Mouse (Mus musculus): ENCODE data around the gene Hoxb8. TPM values are rescaled to one million over a fixed set of nuclear protein-coding genes. Genes with fewer than 3 reads are reported as not detected.

The Hoxb8 gene
- polyA plus RNA-seq, 1 experiment from 2014 or later = 1.1 TPM

- Histone ChIP-seq H3K9me3 (no peaks in the 10 kb centered on the region), H3K4me2 (replicated peaks) (peak overlapping the region; percentile 81), H3K27ac (peak overlapping the region; percentile 89), H3K27me3 (replicated peaks) (0 out of 2 replicates have a peak, but pooled peaks cover 4% of the 10 kb centered on the region), H3K4me3 (replicated peaks) (peak overlapping the region; percentile 29), H3K4me1 (replicated peaks) (peaks cover 28% of the 10 kb centered on the region), H3K36me3 (no peaks in the 10 kb centered on the region), H3K9ac (peak overlapping the region; percentile 39)
- WGBS = 32% methylated on average over 12 of the region's 12 CpGs
- no peak for ATAC-seq
Observed at GRCm38 (mm10) chr11:96326705-96327104, 45.0 kb downstream of the Hoxb8 start.

- Histone ChIP-seq H3K9me3 (no peaks in the 10 kb centered on the region), H3K4me3 (replicated peaks) (0 out of 2 replicates have a peak overlapping the region, but pooled peaks have one; percentile 29), H3K4me1 (replicated peaks) (peaks cover 32% of the 10 kb centered on the region), H3K4me2 (replicated peaks) (peak overlapping the region; percentile 81), H3K27me3 (replicated peaks) (0 out of 2 replicates have a peak, but pooled peaks cover 8% of the 10 kb centered on the region), H3K36me3 (no peaks in the 10 kb centered on the region), H3K9ac (peak overlapping the region; percentile 11; the same call in 1 of the 2 replicates), H3K27ac (peak overlapping the region; percentile 89)
- no peak for ATAC-seq
- 31% methylated on average over 7 of the region's 7 CpGs for WGBS
Observed at GRCm38 (mm10) chr11:96327122-96327521, 45.4 kb downstream of the Hoxb8 start.

- Histone ChIP-seq H3K9me3 (no peaks in the 10 kb centered on the region), H3K27me3 (replicated peaks) (peaks cover 8% of the 10 kb centered on the region; the same call in 1 of the 2 replicates), H3K4me2 (replicated peaks) (peak overlapping the region; percentile 81), H3K4me1 (replicated peaks) (peaks cover 38% of the 10 kb centered on the region), H3K36me3 (no peaks in the 10 kb centered on the region), H3K9ac (peak overlapping the region; percentile 11; the same call in 1 of the 2 replicates), H3K27ac (peak overlapping the region; percentile 89), H3K4me3 (replicated peaks) (no peak overlapping the region)
- WGBS = 36% methylated on average over 5 of the region's 5 CpGs
- no peak for ATAC-seq
Observed at GRCm38 (mm10) chr11:96327750-96328149, 46.0 kb downstream of the Hoxb8 start.

- Histone ChIP-seq H3K27ac (0 out of 2 replicates have a peak overlapping the region, but pooled peaks have one; percentile 89), H3K36me3 (no peaks in the 10 kb centered on the region), H3K27me3 (replicated peaks) (peaks cover 8% of the 10 kb centered on the region; the same call in 1 of the 2 replicates), H3K4me2 (replicated peaks) (peak overlapping the region; percentile 81), H3K9ac (no peak overlapping the region), H3K9me3 (no peaks in the 10 kb centered on the region), H3K4me3 (replicated peaks) (no peak overlapping the region), H3K4me1 (replicated peaks) (peaks cover 46% of the 10 kb centered on the region)
- no peak for ATAC-seq
- 29% methylated on average over 8 of the region's 8 CpGs for WGBS
Observed at GRCm38 (mm10) chr11:96328605-96329004, 46.9 kb downstream of the Hoxb8 start.

GRCm38 (mm10) chr11:96332105-96332504 lies 50.4 kb downstream of the Hoxb8 start:
- no peaks in the 10 kb centered on the region for H3K9me3 ChIP-seq
- H3K4me3 ChIP-seq (replicated peaks) = peak overlapping the region; percentile 46
- H3K36me3 ChIP-seq = no peaks in the 10 kb centered on the region
- peak overlapping the region; percentile 66 for H3K9ac ChIP-seq
- H3K27me3 ChIP-seq (replicated peaks) = peaks cover 6% of the 10 kb centered on the region; the same call in 1 of the 2 replicates
- H3K4me2 ChIP-seq (replicated peaks) = peak overlapping the region; percentile 72
- ATAC-seq = no peak
- H3K27ac ChIP-seq = peak overlapping the region; percentile 92
- WGBS = 16% methylated on average over 8 of the region's 8 CpGs
- peaks cover 76% of the 10 kb centered on the region for H3K4me1 ChIP-seq (replicated peaks)

- H3K4me2 ChIP-seq (replicated peaks) = peak overlapping the region; percentile 72
- H3K36me3 ChIP-seq = no peaks in the 10 kb centered on the region
- H3K9me3 ChIP-seq = no peaks in the 10 kb centered on the region
- H3K4me1 ChIP-seq (replicated peaks) = peaks cover 78% of the 10 kb centered on the region
- H3K9ac ChIP-seq = peak overlapping the region; percentile 66
- ATAC-seq = peak; percentile 27
- H3K27ac ChIP-seq = peak overlapping the region; percentile 92
- H3K27me3 ChIP-seq (replicated peaks) = peaks cover 6% of the 10 kb centered on the region; the same call in 1 of the 2 replicates
- WGBS = 8% methylated on average over 35 of the region's 35 CpGs
- H3K4me3 ChIP-seq (replicated peaks) = peak overlapping the region; percentile 46
Observed at GRCm38 (mm10) chr11:96332618-96333032, 50.9 kb downstream of the Hoxb8 start.

GRCm38 (mm10) chr11:96333241-96334001 lies 51.7 kb downstream of the Hoxb8 start:
- Histone ChIP-seq H3K4me2 (replicated peaks) (peak overlapping the region; percentile 72), H3K4me3 (replicated peaks) (peak overlapping the region; percentile 46), H3K27ac (peak overlapping the region; percentile 92), H3K9me3 (no peaks in the 10 kb centered on the region), H3K27me3 (replicated peaks) (peaks cover 6% of the 10 kb centered on the region; the same call in 1 of the 2 replicates), H3K36me3 (no peaks in the 10 kb centered on the region), H3K4me1 (replicated peaks) (peaks cover 83% of the 10 kb centered on the region), H3K9ac (peak overlapping the region; percentile 66)
- ATAC-seq = peak; percentile 26; the same call in 1 of the 2 replicates
- 12% methylated on average over 17 of the region's 17 CpGs for WGBS

GRCm38 (mm10) chr11:96334002-96334364 lies 52.3 kb downstream of the Hoxb8 start:
- peaks cover 88% of the 10 kb centered on the region for H3K4me1 ChIP-seq (replicated peaks)
- ATAC-seq = no peak
- peak overlapping the region; percentile 92 for H3K27ac ChIP-seq
- H3K9ac ChIP-seq = peak overlapping the region; percentile 66; the same call in 1 of the 2 replicates
- peak overlapping the region; percentile 46 for H3K4me3 ChIP-seq (replicated peaks)
- no peaks in the 10 kb centered on the region for H3K9me3 ChIP-seq
- H3K36me3 ChIP-seq = no peaks in the 10 kb centered on the region
- peaks cover 6% of the 10 kb centered on the region; the same call in 1 of the 2 replicates for H3K27me3 ChIP-seq (replicated peaks)
- peak overlapping the region; percentile 72 for H3K4me2 ChIP-seq (replicated peaks)
- WGBS = 5% methylated on average over 2 of the region's 2 CpGs

MicroRNAs within 50 kb of the gene (microRNA counts, 519-probe panel; counts per million panel counts)
- microRNA mmu-miR-10a (4,073 counts per million, percentile 95 among the panel's probes with 10 or more counts), microRNA mmu-miR-196a (2,921 counts per million, percentile 75 among the panel's probes with 10 or more counts)

Other genes with a start within 250 kb of the Hoxb8 start
- 96.3 and 105 TPM in 2 replicates for gene Snf8, start 247.0 kb upstream of the Hoxb8 start, polyA plus RNA-seq (2015; fragmentation: Nextera tagmentation; extraction: Ambion mirVana)
- gene Ube2z, start 216.5 kb upstream of the Hoxb8 start, polyA plus RNA-seq (2015; fragmentation: Nextera tagmentation; extraction: Ambion mirVana) = 35.3 and 37.1 TPM in 2 replicates
- 930 and 1,145 TPM in 2 replicates for gene Atp5g1, start 206.2 kb upstream of the Hoxb8 start, polyA plus RNA-seq (2015; fragmentation: Nextera tagmentation; extraction: Ambion mirVana)
- gene Calcoco2, start 169.9 kb upstream of the Hoxb8 start, polyA plus RNA-seq (2015; fragmentation: Nextera tagmentation; extraction: Ambion mirVana) = not detected in 2 replicates
- 0.37 and 0.40 TPM in 2 replicates for gene Ttll6, start 148.1 kb upstream of the Hoxb8 start, polyA plus RNA-seq (2015; fragmentation: Nextera tagmentation; extraction: Ambion mirVana)
- 2.3 and 3.6 TPM in 2 replicates for gene Hoxb13, start 87.6 kb upstream of the Hoxb8 start, polyA plus RNA-seq (2015; fragmentation: Nextera tagmentation; extraction: Ambion mirVana)
- 1.2 and 1.3 TPM in 2 replicates for gene Hoxb9, start 10.4 kb upstream of the Hoxb8 start, polyA plus RNA-seq (2015; fragmentation: Nextera tagmentation; extraction: Ambion mirVana)
- gene Hoxb7, start 4.7 kb downstream of the Hoxb8 start, polyA plus RNA-seq (2015; fragmentation: Nextera tagmentation; extraction: Ambion mirVana) = 10.7 and 12.4 TPM in 2 replicates
- 14.4 and 16.1 TPM in 2 replicates for gene Hoxb6, start 10.6 kb downstream of the Hoxb8 start, polyA plus RNA-seq (2015; fragmentation: Nextera tagmentation; extraction: Ambion mirVana)
- 27.2 and 31.3 TPM in 2 replicates for gene Hoxb5, start 21.4 kb downstream of the Hoxb8 start, polyA plus RNA-seq (2015; fragmentation: Nextera tagmentation; extraction: Ambion mirVana)
- 2.8 and 3.2 TPM in 2 replicates for gene Hoxb4, start 36.4 kb downstream of the Hoxb8 start, polyA plus RNA-seq (2015; fragmentation: Nextera tagmentation; extraction: Ambion mirVana)
- gene Hoxb3, start 41.4 kb downstream of the Hoxb8 start, polyA plus RNA-seq (2015; fragmentation: Nextera tagmentation; extraction: Ambion mirVana) = 1.8 and 2.7 TPM in 2 replicates
- gene Hoxb2, start 68.6 kb downstream of the Hoxb8 start, polyA plus RNA-seq (2015; fragmentation: Nextera tagmentation; extraction: Ambion mirVana) = 17.7 and 19.8 TPM in 2 replicates
- 0.30 TPM in 1 of 2 replicates, not detected in the other for gene Hoxb1, start 83.8 kb downstream of the Hoxb8 start, polyA plus RNA-seq (2015; fragmentation: Nextera tagmentation; extraction: Ambion mirVana)
- 0.94 and 1.0 TPM in 2 replicates for gene Skap1, start 182.7 kb downstream of the Hoxb8 start, polyA plus RNA-seq (2015; fragmentation: Nextera tagmentation; extraction: Ambion mirVana)

Measured in intestine, embryonic 15.5 days (tissue).